Mouse (Mus musculus) spleen, adult 2 months (tissue): ENCODE data around the gene AI854703. TPM values are rescaled to one million over a fixed set of nuclear protein-coding genes. Genes with fewer than 3 reads are reported as not detected.

Experiments used
- DNase-seq, 2 experiments: peaks; one replicate each; pipeline versions ENCODE4 v3.0.0 to v3.0.0-alpha.2; 2012 to 2021; ENCODE audit warnings: low spot score in 2 of 2, low read depth in 1 of 2
- H3K27ac ChIP-seq: fragments of 200-500 bp; 2 replicates; pipeline ENCODE4 v1.5.1; 2012; ENCODE audit warnings: low read length, inconsistent platforms; ENCODE audit not compliant: insufficient read depth
- H3K27me3 ChIP-seq: fragments of 200-500 bp; 2 replicates; pipeline ENCODE4 v1.6.1; 2012; ENCODE audit warnings: mild to moderate bottlenecking, moderate library complexity, low read length, inconsistent platforms; ENCODE audit not compliant: control insufficient read depth, insufficient read depth
- H3K36me3 ChIP-seq: fragments of 200-500 bp; 2 replicates; pipeline ENCODE4 v1.6.1; 2012; ENCODE audit warnings: mild to moderate bottlenecking, low read length, inconsistent platforms; ENCODE audit not compliant: control insufficient read depth, insufficient read depth
- H3K4me1 ChIP-seq: fragments of 200-500 bp; 2 replicates; pipeline ENCODE4 v1.6.1; 2011; ENCODE audit warnings: inconsistent platforms; ENCODE audit not compliant: control insufficient read depth, insufficient read depth, insufficient read length
- H3K4me3 ChIP-seq: fragments of 200-500 bp; 2 replicates; pipeline ENCODE4 v1.5.1; 2011; ENCODE audit warnings: mild to moderate bottlenecking, inconsistent platforms; ENCODE audit not compliant: insufficient read depth, insufficient read length; ENCODE audit errors: extremely low read depth
- CTCF ChIP-seq: fragments of 200-500 bp; IDR thresholded peaks from 2 replicates; pipeline ENCODE4 v1.5.1; 2011; ENCODE audit warnings: mild to moderate bottlenecking, inconsistent platforms; ENCODE audit not compliant: insufficient read depth, insufficient read length, insufficient replicate concordance; ENCODE audit errors: extremely low read depth
- POLR2A ChIP-seq: fragments of 200-500 bp; IDR thresholded peaks from 2 replicates; pipeline ENCODE4 v1.6.1; 2011; ENCODE audit warnings: low read depth, low read length, inconsistent platforms
- WGBS: fragments of 180-500 bp; shearing (Covaris S2); methylation state at CpG from one replicate; pipeline ENCODE4 v1.1.7; 2018; 5-methylcytosine and 5-hydroxymethylcytosine counted together
- polyA plus RNA-seq: library from polyadenylated mRNA; depleted of rRNA; stranded (reverse); fragments of >200 nt; gene quantifications from 2 replicates; pipeline ENCODE4 v1.2.3, GENCODE M21; 2012

Gene AI854703
- polyA plus RNA-seq, 1 experiment: 0.77 TPM

GRCm38 (mm10) chr6:48628377-48628776 lies 1.8 kb downstream of the AI854703 start:
- WGBS: 66% methylated on average over 3 of the region's 3 CpGs
- DNase-seq: no peak
- TF ChIP-seq CTCF (no peak), POLR2A (no peak)

GRCm38 (mm10) chr6:48628808-48629660 lies 2.5 kb downstream of the AI854703 start:
- Histone ChIP-seq H3K27me3 (peaks cover 6% of the 10 kb centered on the region), H3K4me1 (peaks cover 12% of the 10 kb centered on the region), H3K4me3 (peak overlapping the region; percentile 57), H3K27ac (no peak overlapping the region), H3K36me3 (no peaks in the 10 kb centered on the region)
- TF ChIP-seq CTCF (no peak), POLR2A (no peak)
- WGBS: 11% methylated on average over 54 of the region's 54 CpGs
- no peak for DNase-seq

More at GRCm38 (mm10) chr6:48628377-48628776, 1.8 kb downstream of the AI854703 start:
- Histone ChIP-seq H3K4me3 (no peak overlapping the region), H3K36me3 (no peaks in the 10 kb centered on the region), H3K27me3 (peaks cover 6% of the 10 kb centered on the region), H3K4me1 (peaks cover 12% of the 10 kb centered on the region), H3K27ac (no peak overlapping the region)

- Histone ChIP-seq H3K4me1 (peaks cover 12% of the 10 kb centered on the region), H3K27me3 (peaks cover 6% of the 10 kb centered on the region), H3K27ac (no peak overlapping the region), H3K36me3 (no peaks in the 10 kb centered on the region), H3K4me3 (peak overlapping the region; percentile 57)
- WGBS: 25% methylated on average over 13 of the region's 13 CpGs
- DNase-seq: no peak
- no peak for TF ChIP-seq CTCF
Measured at GRCm38 (mm10) chr6:48629661-48630034, 3.1 kb downstream of the AI854703 start.

GRCm38 (mm10) chr6:48630831-48631230 lies 4.3 kb downstream of the AI854703 start:
- Histone ChIP-seq H3K4me1 (peaks cover 12% of the 10 kb centered on the region), H3K36me3 (no peaks in the 10 kb centered on the region), H3K4me3 (no peak overlapping the region), H3K27me3 (peaks cover 6% of the 10 kb centered on the region), H3K27ac (no peak overlapping the region)
- DNase-seq: no peak
- TF ChIP-seq CTCF (no peak), POLR2A (no peak)
- WGBS: 91% methylated on average over 8 of the region's 8 CpGs

- H3K27me3 ChIP-seq: no peaks in the 10 kb centered on the region
- H3K27ac ChIP-seq: no peak overlapping the region
- no peak for TF ChIP-seq POLR2A
- no peak for TF ChIP-seq CTCF
- DNase-seq: no peak
- no peaks in the 10 kb centered on the region for H3K36me3 ChIP-seq
- H3K4me1 ChIP-seq: no peaks in the 10 kb centered on the region
- H3K4me3 ChIP-seq: no peak overlapping the region
- 90% methylated on average over 2 of the region's 2 CpGs for WGBS
Measured at GRCm38 (mm10) chr6:48635105-48635504, 8.5 kb downstream of the AI854703 start.

GRCm38 (mm10) chr6:48636515-48636914 lies 10.0 kb downstream of the AI854703 start:
- no peaks in the 10 kb centered on the region for H3K36me3 ChIP-seq
- no peak overlapping the region for H3K27ac ChIP-seq
- no peak for DNase-seq
- H3K4me3 ChIP-seq: no peak overlapping the region
- no peaks in the 10 kb centered on the region for H3K27me3 ChIP-seq
- WGBS: 91% methylated on average over 6 of the region's 6 CpGs
- no peak for TF ChIP-seq POLR2A
- H3K4me1 ChIP-seq: no peaks in the 10 kb centered on the region

GRCm38 (mm10) chr6:48637811-48638500 lies 11.4 kb downstream of the AI854703 start:
- H3K4me1 ChIP-seq: no peaks in the 10 kb centered on the region
- 74% methylated on average over 6 of the region's 6 CpGs for WGBS
- TF ChIP-seq CTCF (no peak), POLR2A (no peak)

More at GRCm38 (mm10) chr6:48637811-48638500, 11.4 kb downstream of the AI854703 start:
- no peak for DNase-seq
- Histone ChIP-seq H3K4me3 (no peak overlapping the region), H3K27ac (no peak overlapping the region), H3K27me3 (no peaks in the 10 kb centered on the region), H3K36me3 (no peaks in the 10 kb centered on the region)
